Mouse (Mus musculus): ENCODE data around the gene Cgas.

The Cgas gene

DNA sequence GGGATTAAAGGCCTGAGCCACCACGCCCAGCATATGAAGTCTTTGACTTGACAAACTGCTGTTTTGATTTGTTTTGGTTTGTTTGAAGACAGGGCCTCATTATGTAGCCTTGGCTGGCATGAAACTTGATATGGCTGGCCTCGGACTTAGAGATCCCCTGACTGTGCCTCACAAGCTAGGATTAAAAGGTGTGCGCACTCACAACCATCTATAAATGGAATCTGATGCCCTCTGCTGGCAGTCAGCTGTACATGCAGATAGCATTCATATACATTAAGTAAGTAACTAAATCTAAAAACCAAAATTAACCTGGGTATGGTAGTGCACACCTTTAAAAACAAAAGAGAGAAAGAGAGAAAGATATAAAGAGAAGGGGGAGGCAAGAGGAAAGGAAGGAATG is 57.1 kb downstream of the Cgas start:
- DNase-seq (ENCODE audit: low spot score in 2 of 2) = no peak

Data from spleen, postnatal 36 days (tissue).